Mouse (Mus musculus) midbrain, embryonic 12.5 days (tissue): ENCODE data around the gene Tmem240. TPM values are rescaled to one million over a fixed set of nuclear protein-coding genes. Genes with fewer than 3 reads are reported as not detected.
"Not testable (repeated sequence)": the region's sequence is repeated elsewhere in the genome, so short reads cannot be mapped to it uniquely, and the experiment has no call there.

Experiments used
- ATAC-seq: fragments of 200-750 bp; cut with Nextera tagmentation; 2 replicates; pipeline ENCODE4 v1.8.0; 2017; ENCODE audit warnings: low read depth, moderate TSS enrichment, moderate library complexity; ENCODE audit not compliant: low FRiP score
- H3K27ac ChIP-seq: fragments of 300-500 bp; sonication (generic); replicated peaks from 2 replicates; pipeline ENCODE4 v1.5.1; 2016; ENCODE audit warnings: mild to moderate bottlenecking
- H3K27me3 ChIP-seq: fragments of 300-500 bp; sonication (generic); 2 replicates; pipeline ENCODE4 v1.6.1; 2016; ENCODE audit warnings: mild to moderate bottlenecking
- H3K36me3 ChIP-seq: fragments of 300-500 bp; sonication (generic); 2 replicates; pipeline ENCODE4 v1.6.1; 2016
- H3K4me1 ChIP-seq: fragments of 300-500 bp; sonication (generic); 2 replicates; pipeline ENCODE4 v1.6.1; 2016
- H3K4me2 ChIP-seq: fragments of 300-500 bp; sonication (generic); replicated peaks from 2 replicates; pipeline ENCODE4 v1.6.1; 2016; ENCODE audit warnings: mild to moderate bottlenecking, moderate library complexity
- H3K4me3 ChIP-seq: fragments of 300-500 bp; sonication (generic); 2 replicates; pipeline ENCODE4 v1.5.1; 2016; ENCODE audit warnings: mild to moderate bottlenecking
- H3K9ac ChIP-seq: fragments of 300-500 bp; sonication (generic); replicated peaks from 2 replicates; pipeline ENCODE4 v1.6.1; 2016; ENCODE audit warnings: mild to moderate bottlenecking, moderate library complexity
- H3K9me3 ChIP-seq: fragments of 300-500 bp; sonication (generic); 2 replicates; pipeline ENCODE4 v1.6.1; 2016; ENCODE audit warnings: mild to moderate bottlenecking
- WGBS: fragments of 180-500 bp; shearing (Covaris S2); methylation state at CpG from one replicate; pipeline ENCODE4 v1.1.7; 2016; 5-methylcytosine and 5-hydroxymethylcytosine counted together
- polyA plus RNA-seq: library from polyadenylated mRNA; unstranded; fragments of >200 nt; fragmentation: Nextera tagmentation; extraction: Ambion mirVana; gene quantifications from 2 replicates; pipeline ENCODE4 v1.2.1, GENCODE M21; 2016

Gene Tmem240
- polyA plus RNA-seq, 1 experiment from 2014 or later: 4.7 TPM

DNA sequence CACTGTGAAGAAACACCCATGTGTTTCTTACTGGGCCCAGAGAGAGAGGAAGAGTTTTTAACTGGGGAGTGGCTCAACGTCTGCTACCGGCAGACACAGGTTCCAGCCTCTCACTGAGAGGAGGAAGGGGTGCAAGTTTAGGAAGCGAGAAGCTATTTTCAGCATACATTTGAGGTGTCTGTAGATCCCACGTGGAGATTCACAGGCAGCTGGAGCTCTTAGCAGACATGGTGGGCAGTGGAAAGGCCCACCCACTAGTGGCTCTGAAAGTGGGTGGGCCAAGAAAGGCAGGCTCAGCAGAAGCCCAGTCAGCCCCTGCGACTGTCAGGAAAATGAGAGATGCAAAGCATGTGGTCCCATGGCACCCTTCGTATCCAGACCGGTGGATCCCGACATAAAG, 3.7 kb downstream of the Tmem240 start:
- Histone ChIP-seq H3K27me3 (no peaks in the 10 kb centered on the region), H3K36me3 (peaks cover 57% of the 10 kb centered on the region), H3K9me3 (no peaks in the 10 kb centered on the region), H3K4me3 (no peak overlapping the region), H3K4me2 (no peak overlapping the region), H3K9ac (no peak overlapping the region), H3K27ac (no peak overlapping the region), H3K4me1 (peaks cover 24% of the 10 kb centered on the region)
- 75% methylated on average over 8 of the region's 8 CpGs for whole genome bisulfite sequencing
- no peak for ATAC-seq

DNA sequence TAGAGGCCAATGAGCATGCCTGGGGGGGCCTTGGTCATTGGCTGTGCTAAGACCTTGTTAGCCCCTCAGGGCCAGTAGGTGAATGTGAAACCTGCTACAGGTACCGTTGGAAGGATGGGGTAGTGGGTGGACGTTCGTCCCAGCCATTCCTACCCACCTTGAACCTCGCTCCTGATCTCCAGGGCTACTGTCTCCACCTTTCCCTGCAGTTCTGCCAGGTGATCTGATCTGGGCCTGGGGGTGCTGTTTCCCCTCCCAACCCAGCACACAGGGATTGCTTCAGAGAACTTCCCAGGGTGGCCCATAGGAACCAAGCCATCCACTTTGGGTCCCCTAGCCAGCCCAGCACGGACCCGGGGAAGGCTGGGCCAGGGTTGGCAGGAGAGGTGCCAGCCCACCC, 4.6 kb downstream of the Tmem240 start:
- Histone ChIP-seq H3K4me3 (no peak overlapping the region), H3K9ac (peak overlapping the region; percentile 31; the same call in 1 of the 2 replicates), H3K36me3 (peaks cover 66% of the 10 kb centered on the region), H3K27ac (no peak overlapping the region), H3K27me3 (no peaks in the 10 kb centered on the region), H3K9me3 (no peaks in the 10 kb centered on the region), H3K4me2 (no peak overlapping the region), H3K4me1 (peaks cover 17% of the 10 kb centered on the region)
- 87% methylated on average over 6 of the region's 6 CpGs for WGBS
- no peak for ATAC-seq

DNA sequence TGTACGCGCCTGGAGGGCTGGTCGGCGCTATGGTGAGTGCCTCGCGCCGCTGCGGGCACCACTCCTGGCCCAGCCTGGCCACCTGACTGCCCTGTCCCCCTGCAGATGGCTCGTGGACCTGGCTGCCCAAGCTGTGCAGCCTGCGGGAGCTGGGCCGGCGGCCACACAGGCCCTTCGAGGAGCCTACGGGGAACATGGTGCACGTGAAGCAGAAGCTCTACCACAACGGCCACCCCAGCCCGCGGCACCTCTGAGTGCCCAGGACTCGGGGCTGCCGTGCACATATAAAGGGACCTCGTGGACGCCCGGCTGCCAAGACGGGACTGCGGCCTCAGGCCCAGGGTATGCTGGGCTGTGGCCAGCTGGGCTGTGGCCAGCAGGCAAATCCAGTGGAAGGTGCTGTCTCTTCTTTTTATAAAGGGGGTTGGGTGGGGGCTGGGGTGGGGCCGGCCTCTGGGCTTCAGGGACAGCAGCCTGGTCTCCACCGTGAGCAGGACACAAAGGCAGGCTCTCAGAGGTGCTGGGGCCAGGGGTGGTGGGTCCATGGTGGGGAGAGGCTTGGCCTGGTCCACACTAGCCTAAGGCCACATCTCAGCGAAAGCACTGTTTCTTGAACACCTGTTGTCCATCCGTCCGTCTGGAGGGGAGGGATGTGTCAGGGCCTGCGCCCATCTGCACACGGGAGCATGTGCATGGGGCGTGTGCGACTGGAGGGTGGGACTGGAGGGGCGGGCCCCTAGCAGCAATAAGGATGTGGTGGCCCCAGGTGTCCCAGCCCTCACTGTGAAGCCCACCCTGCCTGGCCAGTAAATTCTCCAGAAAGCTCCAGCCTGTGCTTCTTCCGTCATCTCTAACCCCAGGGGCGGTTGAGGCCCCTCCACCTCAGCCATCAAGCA, 5.4 kb downstream of the Tmem240 start:
- 87% methylated on average over 37 of the region's 37 CpGs for WGBS
- peaks cover 14% of the 10 kb centered on the region for H3K4me1 ChIP-seq
- no peaks in the 10 kb centered on the region for H3K9me3 ChIP-seq
- no peak overlapping the region for H3K9ac ChIP-seq
- H3K27ac ChIP-seq: no peak overlapping the region
- H3K27me3 ChIP-seq: no peaks in the 10 kb centered on the region
- peaks cover 73% of the 10 kb centered on the region for H3K36me3 ChIP-seq
- ATAC-seq: peak; percentile 13; the same call in 1 of the 2 replicates
- H3K4me3 ChIP-seq: no peak overlapping the region
- H3K4me2 ChIP-seq: no peak overlapping the region

DNA sequence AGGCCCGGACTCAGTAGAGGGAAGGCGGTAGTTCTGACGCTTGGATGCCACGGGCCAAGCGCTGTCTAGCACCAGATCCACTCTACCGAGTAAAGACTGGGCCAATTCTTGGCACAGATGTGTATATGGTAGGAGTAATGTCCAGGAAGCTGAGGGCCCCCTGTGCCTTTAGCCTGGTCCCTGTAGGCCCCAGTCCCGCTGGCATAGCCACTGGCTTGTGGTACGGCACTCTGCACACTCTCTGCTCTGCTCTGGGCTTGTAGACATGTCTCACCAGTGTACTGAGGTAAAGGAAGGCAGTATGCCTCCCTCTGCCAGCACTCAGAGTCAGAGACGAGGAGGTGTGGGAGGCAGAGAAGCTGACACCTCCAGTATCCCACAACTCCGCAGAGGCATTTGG, 6.1 kb downstream of the Tmem240 start:
- not testable (repeated sequence) for ATAC-seq, H3K9me3 ChIP-seq, H3K4me2 ChIP-seq, H3K4me3 ChIP-seq, H3K4me1 ChIP-seq, H3K9ac ChIP-seq, H3K27ac ChIP-seq, H3K27me3 ChIP-seq
- peaks cover 80% of the 10 kb centered on the region for H3K36me3 ChIP-seq
- WGBS: 92% methylated on average over 10 of the region's 10 CpGs

DNA sequence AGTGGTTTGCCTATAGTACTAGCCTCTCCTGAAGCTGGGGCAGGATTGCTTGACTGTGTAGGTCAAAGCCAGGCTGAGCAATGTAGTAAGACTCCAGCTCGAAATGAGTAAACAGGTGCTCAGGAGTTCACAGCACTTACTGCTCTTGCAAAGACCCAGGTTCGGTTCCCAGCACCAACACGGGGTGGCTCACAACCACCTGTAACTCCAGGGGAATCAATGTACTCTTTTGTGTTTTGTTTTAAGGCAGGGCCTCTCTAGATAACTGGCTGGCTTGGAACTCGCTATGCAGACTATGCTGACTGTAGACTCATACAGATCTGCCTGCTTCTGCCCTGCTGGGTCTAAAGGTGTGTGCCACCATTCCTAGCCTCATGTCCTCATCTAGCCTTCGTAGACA, 8.1 kb downstream of the Tmem240 start:
- no peak for ATAC-seq
- 96% methylated on average over 5 of the region's 5 CpGs for WGBS
- H3K9me3 ChIP-seq: no peaks in the 10 kb centered on the region
- no peak overlapping the region for H3K27ac ChIP-seq
- no peak overlapping the region for H3K4me3 ChIP-seq
- H3K9ac ChIP-seq: no peak overlapping the region
- no peak overlapping the region for H3K4me2 ChIP-seq
- no peaks in the 10 kb centered on the region for H3K27me3 ChIP-seq
- no peaks in the 10 kb centered on the region for H3K4me1 ChIP-seq
- H3K36me3 ChIP-seq: peaks cover 86% of the 10 kb centered on the region

DNA sequence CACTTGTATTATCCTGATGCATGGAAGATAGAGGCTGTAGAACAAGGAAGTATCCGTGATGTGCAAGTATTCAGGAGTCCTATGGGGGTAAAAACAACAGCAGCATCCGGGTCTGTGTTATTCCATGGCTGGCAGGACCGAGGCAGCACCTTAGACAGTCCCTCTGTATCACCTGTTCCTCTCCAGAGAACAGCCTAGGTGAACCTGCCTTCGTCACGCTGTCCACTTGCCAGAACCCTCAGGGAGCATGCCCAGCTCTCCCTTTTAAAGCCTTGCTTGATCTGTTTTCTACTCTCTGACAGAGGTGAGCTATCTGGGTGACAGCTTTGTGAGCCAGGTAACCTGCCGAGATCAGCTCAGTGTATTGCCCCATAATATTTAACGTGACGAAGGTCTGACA, 9.9 kb downstream of the Tmem240 start:
- Histone ChIP-seq H3K4me2 (no peak overlapping the region), H3K4me1 (no peaks in the 10 kb centered on the region), H3K27me3 (no peaks in the 10 kb centered on the region), H3K4me3 (no peak overlapping the region), H3K9me3 (no peaks in the 10 kb centered on the region), H3K36me3 (peaks cover 97% of the 10 kb centered on the region), H3K9ac (no peak overlapping the region), H3K27ac (no peak overlapping the region)
- no peak for ATAC-seq
- WGBS: 95% methylated on average over 8 of the region's 8 CpGs

DNA sequence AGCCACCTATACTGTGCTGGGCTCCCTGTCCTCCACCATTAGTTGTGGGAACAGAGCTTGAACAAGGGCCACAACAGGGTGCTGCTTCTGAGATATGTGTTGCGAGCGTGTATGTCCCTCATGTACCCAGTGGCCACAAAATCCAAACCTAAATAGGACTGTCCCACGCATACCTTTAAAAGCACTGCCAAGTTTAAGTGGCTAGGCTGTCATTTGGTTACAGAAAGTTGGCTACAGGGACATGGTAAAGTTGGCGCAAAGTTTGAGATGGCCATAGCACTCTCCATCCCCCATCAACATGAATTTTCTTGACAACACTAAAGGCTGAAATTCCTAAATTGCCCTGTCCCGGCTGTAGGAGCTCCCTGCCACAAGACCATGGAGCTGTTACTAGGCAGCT, 10.5 kb downstream of the Tmem240 start:
- Histone ChIP-seq H3K27ac (no peak overlapping the region), H3K9ac (no peak overlapping the region), H3K4me1 (no peaks in the 10 kb centered on the region), H3K9me3 (no peaks in the 10 kb centered on the region), H3K4me3 (no peak overlapping the region), H3K36me3 (peaks cover 97% of the 10 kb centered on the region), H3K27me3 (no peaks in the 10 kb centered on the region), H3K4me2 (no peak overlapping the region)
- no peak for ATAC-seq
- WGBS: 92% methylated on average over 5 of the region's 5 CpGs

DNA sequence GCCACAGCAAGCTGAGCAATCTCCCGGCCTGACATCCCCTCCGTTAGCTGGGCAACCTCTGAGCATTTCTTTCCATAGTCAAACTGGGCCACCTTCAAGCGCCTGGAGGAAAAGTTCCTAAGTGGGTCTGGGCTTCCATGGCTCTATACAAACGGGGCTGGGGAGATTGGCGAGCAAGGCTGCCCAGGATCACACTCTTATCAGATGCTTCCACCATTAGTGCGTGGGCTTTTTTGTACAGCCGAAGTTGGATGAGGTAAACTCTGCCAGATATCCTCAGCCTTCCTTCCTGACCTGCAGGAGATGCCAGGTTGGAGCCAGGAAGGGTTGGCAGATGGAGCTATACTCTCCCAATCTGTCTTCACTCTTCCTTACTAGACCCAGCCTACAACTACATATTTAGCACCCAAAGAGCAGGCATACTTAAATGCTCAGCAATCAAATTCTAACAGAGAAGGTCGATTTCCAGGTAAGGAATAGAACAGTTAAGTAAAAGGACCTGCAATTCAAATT, 11.5 kb downstream of the Tmem240 start:
- ATAC-seq: no peak
- Histone ChIP-seq H3K27me3 (no peaks in the 10 kb centered on the region), H3K4me1 (no peaks in the 10 kb centered on the region), H3K27ac (no peak overlapping the region), H3K9ac (no peak overlapping the region), H3K36me3 (peaks cover 97% of the 10 kb centered on the region), H3K4me2 (no peak overlapping the region), H3K9me3 (no peaks in the 10 kb centered on the region), H3K4me3 (no peak overlapping the region)
- WGBS: 93% methylated on average over 8 of the region's 8 CpGs

DNA sequence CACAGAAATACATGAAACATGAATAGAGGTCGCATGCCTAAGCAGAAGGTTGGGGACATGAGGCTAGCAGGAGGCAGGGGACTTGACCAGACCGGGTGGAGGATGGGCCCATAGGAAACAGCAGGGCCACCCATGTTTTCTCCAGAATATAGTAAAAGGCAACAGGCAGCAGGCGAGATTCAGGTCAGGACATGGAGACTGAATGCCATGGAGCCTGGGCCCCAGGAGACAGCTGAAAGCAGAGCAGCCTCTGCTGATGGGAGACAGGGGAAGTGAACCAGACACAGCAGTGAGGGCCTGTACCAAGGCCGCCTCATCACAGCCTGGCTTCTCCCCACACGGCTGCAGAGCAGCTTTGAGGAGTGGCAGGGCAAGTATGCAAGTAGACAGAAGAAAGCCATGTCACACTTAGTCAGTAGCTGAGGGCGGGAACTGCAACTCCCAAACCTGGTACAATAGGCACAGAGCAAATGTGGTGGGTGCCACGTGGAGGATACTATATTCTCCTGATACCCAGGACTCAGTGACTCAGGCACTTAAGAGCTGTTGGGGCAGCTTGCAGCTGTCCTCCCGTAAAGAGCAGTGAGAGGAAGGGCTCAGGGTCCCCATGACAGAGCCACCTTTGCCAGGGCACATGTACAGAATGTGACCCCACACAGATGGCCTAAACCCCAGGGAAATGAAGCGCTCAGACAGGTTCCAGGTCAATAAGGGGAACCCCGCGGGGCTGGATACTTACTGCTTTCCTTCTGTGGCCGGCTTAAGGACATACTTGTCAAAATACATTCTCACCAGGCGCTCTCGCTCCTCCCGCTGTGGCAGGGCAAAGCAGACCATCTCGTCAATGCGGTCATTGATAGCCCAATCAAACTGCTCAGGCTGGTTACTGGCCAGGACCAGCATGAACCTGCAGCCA, 12.2 kb downstream of the Tmem240 start:
- Histone ChIP-seq H3K36me3 (peaks cover 97% of the 10 kb centered on the region), H3K27ac (no peak overlapping the region), H3K4me1 (no peaks in the 10 kb centered on the region), H3K4me2 (no peak overlapping the region), H3K9ac (no peak overlapping the region), H3K27me3 (no peaks in the 10 kb centered on the region), H3K4me3 (no peak overlapping the region), H3K9me3 (no peaks in the 10 kb centered on the region)
- ATAC-seq: no peak
- 90% methylated on average over 17 of the region's 17 CpGs for WGBS

DNA sequence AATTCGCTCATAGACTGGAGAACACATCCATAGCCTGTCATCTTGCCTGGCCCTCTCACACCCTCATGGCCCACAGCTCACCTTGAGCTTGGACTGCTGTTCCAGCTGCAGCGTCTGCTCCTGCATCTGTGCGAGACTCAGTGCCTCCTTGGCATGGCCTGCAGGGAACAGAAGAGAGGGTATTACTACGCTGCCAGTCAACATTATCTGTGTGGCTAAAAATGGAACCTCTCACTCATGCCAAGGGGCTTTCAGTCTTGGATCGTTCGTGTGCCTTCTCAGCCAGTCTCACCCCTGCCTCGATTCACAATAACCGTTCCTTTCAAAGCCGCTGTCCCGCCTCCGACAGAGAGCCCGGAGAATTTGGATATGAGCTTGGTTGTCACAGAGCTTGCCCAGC, 22.4 kb downstream of the Tmem240 start:
- no peak for ATAC-seq
- Histone ChIP-seq H3K9ac (no peak overlapping the region), H3K4me1 (peaks cover 19% of the 10 kb centered on the region), H3K36me3 (peaks cover 52% of the 10 kb centered on the region), H3K27ac (no peak overlapping the region), H3K4me2 (no peak overlapping the region), H3K27me3 (no peaks in the 10 kb centered on the region), H3K4me3 (no peak overlapping the region), H3K9me3 (no peaks in the 10 kb centered on the region)
- 93% methylated on average over 12 of the region's 12 CpGs for WGBS

DNA sequence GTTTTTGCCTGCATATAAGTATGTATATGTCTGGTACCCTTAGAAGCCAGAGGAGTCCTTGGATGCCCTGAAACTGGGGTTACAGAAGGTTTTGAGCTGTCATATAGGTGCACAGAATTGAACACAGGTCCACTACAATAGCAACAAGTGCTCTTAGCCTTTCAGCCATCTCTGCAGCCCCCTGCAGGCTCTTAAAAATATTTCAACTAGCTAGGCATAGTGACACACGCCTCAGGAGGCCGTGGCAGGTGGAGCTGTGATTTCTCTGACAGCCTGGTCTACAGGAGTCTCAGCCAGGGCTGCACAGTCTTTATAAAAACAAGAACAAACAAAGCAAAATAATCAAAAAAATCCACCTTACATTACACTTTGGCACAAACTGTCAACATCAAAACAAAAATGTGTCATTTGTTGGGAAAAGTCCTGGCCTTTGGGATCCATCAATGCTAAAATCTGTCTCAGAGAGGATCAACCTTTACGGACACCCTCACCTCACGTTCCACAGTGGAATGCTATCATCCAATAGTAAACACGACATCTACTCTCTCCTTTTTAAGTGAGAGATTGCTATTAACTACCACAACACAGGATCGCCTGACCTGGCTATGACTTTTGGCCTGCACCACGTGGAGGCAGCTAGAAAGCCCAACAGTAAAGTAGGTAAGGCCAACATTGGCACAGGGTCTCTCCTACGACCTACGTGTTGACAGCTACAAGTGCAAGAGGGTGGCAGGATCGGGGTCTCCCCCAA, 25.4 kb downstream of the Tmem240 start:
- Histone ChIP-seq H3K9me3 (no peaks in the 10 kb centered on the region), H3K27ac (no peak overlapping the region), H3K4me3 (peak overlapping the region; percentile 88), H3K27me3 (no peaks in the 10 kb centered on the region), H3K4me1 (peaks cover 19% of the 10 kb centered on the region), H3K9ac (peak overlapping the region; percentile 78), H3K36me3 (peaks cover 25% of the 10 kb centered on the region), H3K4me2 (peak overlapping the region; percentile 97)
- ATAC-seq: 0 out of 2 replicates have a peak, but pooled peaks have one; percentile 11
- WGBS: 5% methylated on average over 10 of the region's 10 CpGs
